Mouse (Mus musculus) hindbrain, embryonic 15.5 days (tissue): Measurements from ENCODE around the gene Tbc1d30. TPM values are rescaled to one million over a fixed set of nuclear protein-coding genes. Genes with fewer than 3 reads are reported as not detected.
A peak's percentile ranks its signal among the peaks of the same experiment; 100 is the strongest.

Experiments
- ATAC-seq: fragments of 200-750 bp; cut with Nextera tagmentation; 2 replicates; pipeline ENCODE4 v1.8.0; 2017; ENCODE audit warnings: low read depth, moderate number of reproducible peaks, moderate TSS enrichment; ENCODE audit not compliant: low FRiP score
- H3K27ac ChIP-seq: fragments of 300-500 bp; sonication (generic); replicated peaks from 2 replicates; pipeline ENCODE4 v1.5.1; 2015; ENCODE audit warnings: mild to moderate bottlenecking, inconsistent platforms
- H3K27me3 ChIP-seq: fragments of 300-500 bp; sonication (generic); 2 replicates; pipeline ENCODE4 v1.6.1; 2015; ENCODE audit warnings: control low read depth, inconsistent platforms
- H3K36me3 ChIP-seq: fragments of 300-500 bp; sonication (generic); 2 replicates; pipeline ENCODE4 v1.6.1; 2015; ENCODE audit warnings: control low read depth, inconsistent platforms
- H3K4me1 ChIP-seq: fragments of 300-500 bp; sonication (generic); replicated peaks from 2 replicates; pipeline ENCODE4 v1.6.1; 2015; ENCODE audit warnings: control low read depth, inconsistent platforms
- H3K4me2 ChIP-seq: fragments of 300-500 bp; sonication (generic); 2 replicates; pipeline ENCODE4 v1.6.1; 2015; ENCODE audit warnings: moderate library complexity, mild to moderate bottlenecking, inconsistent platforms
- H3K4me3 ChIP-seq: fragments of 300-500 bp; sonication (generic); 2 replicates; pipeline ENCODE4 v1.5.1; 2015; ENCODE audit warnings: mild to moderate bottlenecking, inconsistent platforms
- H3K9ac ChIP-seq: fragments of 300-500 bp; sonication (generic); 2 replicates; pipeline ENCODE4 v1.6.1; 2015; ENCODE audit warnings: inconsistent platforms
- H3K9me3 ChIP-seq: fragments of 300-500 bp; sonication (generic); 2 replicates; pipeline ENCODE4 v1.6.1; 2016; ENCODE audit warnings: control low read depth, inconsistent platforms
- WGBS: fragments of 180-500 bp; shearing (Covaris S2); methylation state at CpG from one replicate; pipeline ENCODE4 v1.1.7; 2015; 5-methylcytosine and 5-hydroxymethylcytosine counted together
- polyA plus RNA-seq: library from polyadenylated mRNA; unstranded; fragments of >200 nt; fragmentation: Nextera tagmentation; extraction: Ambion mirVana; gene quantifications from 2 replicates; pipeline ENCODE4 v1.2.1, GENCODE M21; 2015

Gene Tbc1d30
- polyA plus RNA-seq, 1 experiment from 2014 or later = 17.3 TPM

GRCm38 (mm10) chr10:121329586-121329985, 21.5 kb downstream of the Tbc1d30 start:
- ATAC-seq = no peak
- Histone ChIP-seq H3K9ac (no peak overlapping the region), H3K27ac (no peak overlapping the region), H3K9me3 (no peaks in the 10 kb centered on the region), H3K4me2 (no peak overlapping the region), H3K27me3 (no peaks in the 10 kb centered on the region), H3K4me1 (no peaks in the 10 kb centered on the region), H3K36me3 (no peaks in the 10 kb centered on the region), H3K4me3 (no peak overlapping the region)
- 77% methylated on average over 4 of the region's 4 CpGs for WGBS

DNA sequence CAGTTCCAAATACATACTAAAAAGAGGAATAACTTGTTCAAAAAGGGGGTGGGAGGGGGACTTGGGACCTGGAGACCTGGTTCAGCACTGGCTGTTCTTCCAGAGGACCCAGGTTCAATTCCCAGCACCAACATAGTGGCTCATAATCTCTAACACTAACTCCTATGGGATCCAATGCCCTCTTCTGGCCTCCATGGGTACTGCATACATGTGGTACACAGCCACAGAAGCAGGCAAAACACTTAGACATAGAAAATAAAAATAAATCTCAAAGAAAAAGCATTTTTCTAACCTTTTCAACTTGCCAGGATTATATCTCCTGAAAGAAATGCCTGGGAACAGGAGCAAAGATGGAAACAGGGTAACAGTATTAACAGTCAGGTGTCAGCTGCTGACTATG, 24.9 kb downstream of the Tbc1d30 start:
- H3K4me1 ChIP-seq = no peaks in the 10 kb centered on the region
- no peak overlapping the region for H3K4me3 ChIP-seq
- ATAC-seq = no peak
- no peak overlapping the region for H3K9ac ChIP-seq
- H3K4me2 ChIP-seq = no peak overlapping the region
- H3K27me3 ChIP-seq = no peaks in the 10 kb centered on the region
- no peaks in the 10 kb centered on the region for H3K9me3 ChIP-seq
- no peak overlapping the region for H3K27ac ChIP-seq
- H3K36me3 ChIP-seq = no peaks in the 10 kb centered on the region

DNA sequence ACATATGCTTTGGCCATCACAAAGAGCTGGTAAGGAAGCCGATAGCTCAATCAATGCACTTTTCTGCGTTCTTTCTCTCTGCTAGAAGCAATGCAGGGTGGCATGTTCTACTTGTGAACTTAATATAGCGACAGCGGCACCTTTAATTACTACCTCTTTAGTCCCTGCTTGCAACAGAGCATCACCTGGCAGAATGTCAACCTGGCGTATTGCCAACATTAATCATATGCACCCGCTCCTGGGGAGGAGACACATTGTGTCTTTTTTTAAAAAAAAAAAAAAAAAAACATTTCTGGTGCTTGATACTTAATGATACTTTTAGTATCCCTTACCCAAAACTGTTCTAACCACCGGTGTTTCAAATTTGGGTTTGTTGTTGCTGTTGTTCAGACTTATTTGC, 27.6 kb downstream of the Tbc1d30 start:
- Histone ChIP-seq H3K9ac (no peak overlapping the region), H3K4me2 (no peak overlapping the region), H3K9me3 (no peaks in the 10 kb centered on the region), H3K4me1 (no peaks in the 10 kb centered on the region), H3K27me3 (no peaks in the 10 kb centered on the region), H3K4me3 (no peak overlapping the region), H3K27ac (no peak overlapping the region), H3K36me3 (no peaks in the 10 kb centered on the region)
- ATAC-seq = no peak
- WGBS = 60% methylated on average over 7 of the region's 7 CpGs

DNA sequence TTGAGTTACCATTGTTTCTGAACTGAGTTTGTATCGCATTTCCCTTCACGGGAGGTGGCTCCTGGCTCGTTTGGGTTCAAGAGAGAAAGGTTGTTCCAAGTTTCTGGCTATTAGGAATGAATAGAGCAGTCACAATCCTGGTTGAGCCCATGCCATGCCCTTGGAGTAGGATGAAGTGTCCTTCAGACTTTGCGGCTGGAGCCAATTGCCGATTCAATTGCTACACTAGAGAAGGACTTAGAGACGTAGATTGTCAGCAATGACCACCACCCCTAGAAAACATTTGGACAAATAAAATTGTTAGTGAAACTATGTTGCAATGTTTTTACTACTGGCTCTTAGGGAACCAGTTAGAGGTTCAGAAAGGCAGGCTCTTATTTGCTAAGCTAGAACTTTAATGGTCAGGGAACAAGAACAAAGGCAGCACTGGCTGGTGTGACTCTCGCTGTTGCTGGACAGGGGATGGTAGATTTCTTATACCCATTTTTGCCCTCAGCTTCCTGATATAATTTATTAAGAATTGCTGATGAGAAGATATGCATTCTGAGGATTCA, 32.6 kb downstream of the Tbc1d30 start:
- H3K27ac ChIP-seq = no peak overlapping the region
- no peak overlapping the region for H3K4me3 ChIP-seq
- WGBS = 78% methylated on average over 7 of the region's 7 CpGs
- H3K4me1 ChIP-seq = peaks cover 15% of the 10 kb centered on the region
- H3K9me3 ChIP-seq = no peaks in the 10 kb centered on the region
- no peaks in the 10 kb centered on the region for H3K27me3 ChIP-seq
- no peaks in the 10 kb centered on the region for H3K36me3 ChIP-seq
- H3K4me2 ChIP-seq = no peak overlapping the region
- no peak for ATAC-seq
- H3K9ac ChIP-seq = no peak overlapping the region

GRCm38 (mm10) chr10:121316361-121316760, 34.7 kb downstream of the Tbc1d30 start:
- Histone ChIP-seq H3K27ac (no peak overlapping the region), H3K27me3 (0 out of 2 replicates have a peak, but pooled peaks cover 4% of the 10 kb centered on the region), H3K4me3 (no peak overlapping the region), H3K9ac (no peak overlapping the region), H3K4me1 (peaks cover 20% of the 10 kb centered on the region), H3K4me2 (no peak overlapping the region), H3K36me3 (no peaks in the 10 kb centered on the region), H3K9me3 (no peaks in the 10 kb centered on the region)
- 90% methylated on average over 10 of the region's 10 CpGs for WGBS
- no peak for ATAC-seq

DNA sequence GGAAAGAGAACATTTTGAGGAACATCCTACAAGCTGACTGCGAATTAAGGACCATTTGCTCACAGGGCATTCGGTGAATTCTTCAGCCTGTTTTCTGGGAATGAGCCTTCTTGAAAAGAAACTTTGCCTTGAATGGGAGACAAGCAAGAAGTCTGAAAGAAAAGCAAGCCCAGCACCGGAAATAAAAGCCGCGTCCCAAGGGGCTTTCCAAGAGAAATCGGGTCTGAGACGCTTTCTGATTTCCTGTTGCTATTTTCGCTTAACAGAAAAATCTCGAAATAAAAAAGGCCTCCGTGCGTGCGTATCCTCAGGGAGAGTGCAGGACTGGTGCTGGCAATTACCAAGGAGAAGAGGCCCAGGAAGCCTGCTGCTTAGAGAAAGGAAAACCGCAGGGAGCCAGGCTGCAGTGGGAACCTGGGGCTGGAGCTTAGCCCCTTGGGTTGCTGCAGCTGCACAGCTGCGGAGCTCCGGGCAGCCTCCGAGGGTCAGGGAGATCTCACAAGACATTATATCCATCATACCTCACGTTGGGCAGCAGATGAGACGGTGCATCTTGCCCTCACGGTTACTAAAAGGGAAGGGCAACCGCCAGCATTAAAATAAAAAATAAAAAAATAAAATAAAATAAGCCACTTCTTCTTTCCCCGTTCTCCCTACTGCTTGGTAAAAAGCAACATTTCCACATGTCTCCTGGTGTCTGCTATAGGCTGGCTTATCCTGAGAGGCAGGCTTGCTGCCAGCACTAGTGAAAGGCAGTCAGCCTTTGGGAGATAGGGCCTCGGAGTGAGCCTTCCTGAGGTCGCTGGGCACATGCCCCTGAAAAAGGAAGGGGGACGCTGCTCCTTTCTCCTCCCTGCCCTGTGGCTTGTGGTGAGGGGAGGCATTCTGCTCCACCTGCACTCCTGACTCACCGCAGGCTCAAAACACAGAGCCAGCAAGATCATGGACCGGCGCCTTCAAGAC, 35.5 kb downstream of the Tbc1d30 start:
- Histone ChIP-seq H3K9ac (no peak overlapping the region), H3K36me3 (no peaks in the 10 kb centered on the region), H3K4me2 (peak overlapping the region; percentile 40), H3K4me1 (peaks cover 24% of the 10 kb centered on the region), H3K9me3 (no peaks in the 10 kb centered on the region), H3K4me3 (no peak overlapping the region), H3K27me3 (0 out of 2 replicates have a peak, but pooled peaks cover 4% of the 10 kb centered on the region), H3K27ac (peak overlapping the region; percentile 58)
- 28% methylated on average over 27 of the region's 27 CpGs for WGBS
- ATAC-seq = no peak

GRCm38 (mm10) chr10:121314186-121314585, 36.9 kb downstream of the Tbc1d30 start:
- Histone ChIP-seq H3K9me3 (no peaks in the 10 kb centered on the region), H3K36me3 (no peaks in the 10 kb centered on the region), H3K4me1 (peaks cover 34% of the 10 kb centered on the region), H3K4me3 (no peak overlapping the region), H3K9ac (no peak overlapping the region), H3K27ac (no peak overlapping the region), H3K27me3 (0 out of 2 replicates have a peak, but pooled peaks cover 4% of the 10 kb centered on the region), H3K4me2 (no peak overlapping the region)
- 23% methylated on average over 4 of the region's 4 CpGs for WGBS
- ATAC-seq = no peak

- no peak overlapping the region for H3K9ac ChIP-seq
- H3K4me1 ChIP-seq = peaks cover 45% of the 10 kb centered on the region
Observed at GRCm38 (mm10) chr10:121313049-121313448, 38.0 kb downstream of the Tbc1d30 start.

DNA sequence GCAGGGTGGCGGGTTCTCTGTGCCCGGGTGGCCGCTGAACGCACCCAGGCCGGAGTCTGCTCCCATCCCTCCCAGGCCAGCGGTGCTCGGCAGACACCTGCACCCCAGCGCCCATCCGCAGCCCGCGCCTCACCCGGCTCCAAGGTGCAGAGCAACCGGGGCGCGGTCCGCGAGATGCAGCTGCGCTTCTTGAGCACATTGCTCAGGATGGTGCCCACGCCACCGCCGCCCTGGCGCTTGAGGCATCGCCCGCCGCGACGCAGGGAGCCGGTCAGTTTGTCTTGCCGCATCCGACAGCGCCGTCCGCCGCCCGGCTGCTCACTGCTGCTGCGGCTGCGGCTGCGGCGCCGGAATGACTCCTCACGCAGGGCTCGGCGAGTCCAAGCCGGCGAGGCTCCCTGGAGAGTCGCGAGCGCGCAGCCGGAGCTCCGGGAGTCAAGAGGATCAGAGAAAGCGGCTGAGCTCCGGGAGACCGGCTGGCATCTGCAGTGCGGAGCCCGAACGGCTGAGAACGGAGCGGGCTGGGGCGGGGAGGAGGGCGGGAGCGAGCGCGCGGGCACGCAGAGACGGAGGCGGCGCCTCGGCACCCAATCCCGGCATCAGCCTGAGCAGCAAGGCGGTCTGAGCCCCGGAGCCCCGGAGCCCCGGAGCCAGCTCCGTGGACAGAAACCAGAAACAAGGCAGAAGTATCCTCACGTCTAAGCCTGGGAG, 40.4 kb downstream of the Tbc1d30 start:
- Histone ChIP-seq H3K27ac (peak overlapping the region; percentile 92), H3K4me1 (peaks cover 51% of the 10 kb centered on the region), H3K9ac (peak overlapping the region; percentile 90), H3K36me3 (no peaks in the 10 kb centered on the region), H3K4me2 (peak overlapping the region; percentile 85), H3K27me3 (0 out of 2 replicates have a peak, but pooled peaks cover 4% of the 10 kb centered on the region), H3K4me3 (peak overlapping the region; percentile 55), H3K9me3 (no peaks in the 10 kb centered on the region)
- under 1% methylated on average over 77 of the region's 77 CpGs for WGBS
- peak; percentile 95 for ATAC-seq

More at GRCm38 (mm10) chr10:121313049-121313448, 38.0 kb downstream of the Tbc1d30 start:
- no peak for ATAC-seq
- 93% methylated on average over 3 of the region's 3 CpGs for WGBS
- Histone ChIP-seq H3K27me3 (0 out of 2 replicates have a peak, but pooled peaks cover 4% of the 10 kb centered on the region), H3K4me2 (no peak overlapping the region), H3K36me3 (no peaks in the 10 kb centered on the region), H3K27ac (no peak overlapping the region), H3K9me3 (no peaks in the 10 kb centered on the region), H3K4me3 (no peak overlapping the region)

DNA sequence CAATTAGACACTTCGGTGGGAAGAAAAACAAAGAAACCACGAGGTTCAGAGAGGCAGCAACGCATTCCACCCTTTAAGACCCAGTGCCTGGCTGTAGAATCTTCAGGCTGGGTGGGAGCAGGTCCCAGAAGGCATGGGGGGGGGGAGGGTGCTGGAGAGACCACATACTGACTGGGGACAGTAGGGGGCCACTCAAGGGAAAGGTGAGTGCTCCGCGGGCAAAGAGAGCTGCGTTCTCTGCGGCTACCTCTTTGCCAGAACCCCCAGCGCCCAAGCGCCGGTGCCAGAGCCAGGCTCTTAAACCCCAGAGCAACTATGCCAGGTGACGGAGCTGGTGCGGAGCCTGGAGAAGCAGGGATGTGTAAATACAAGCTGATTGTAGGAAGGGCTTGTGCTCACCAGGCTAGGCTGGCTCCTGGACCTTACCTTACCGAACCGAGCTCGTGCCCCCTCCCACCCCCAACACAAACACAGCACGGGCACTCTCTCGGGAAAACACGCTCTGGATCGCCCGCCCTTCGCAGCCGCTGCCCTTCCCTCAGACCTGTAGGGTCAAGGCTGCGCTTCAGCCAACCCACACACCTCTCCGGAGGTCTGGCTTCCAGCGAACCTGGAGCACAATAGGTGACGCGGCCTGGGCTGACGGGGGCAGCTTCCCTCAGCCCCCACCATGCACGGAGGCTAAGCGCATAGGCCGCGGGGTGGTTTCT, 41.1 kb downstream of the Tbc1d30 start:
- H3K36me3 ChIP-seq = no peaks in the 10 kb centered on the region
- under 1% methylated on average over 32 of the region's 32 CpGs for WGBS

DNA sequence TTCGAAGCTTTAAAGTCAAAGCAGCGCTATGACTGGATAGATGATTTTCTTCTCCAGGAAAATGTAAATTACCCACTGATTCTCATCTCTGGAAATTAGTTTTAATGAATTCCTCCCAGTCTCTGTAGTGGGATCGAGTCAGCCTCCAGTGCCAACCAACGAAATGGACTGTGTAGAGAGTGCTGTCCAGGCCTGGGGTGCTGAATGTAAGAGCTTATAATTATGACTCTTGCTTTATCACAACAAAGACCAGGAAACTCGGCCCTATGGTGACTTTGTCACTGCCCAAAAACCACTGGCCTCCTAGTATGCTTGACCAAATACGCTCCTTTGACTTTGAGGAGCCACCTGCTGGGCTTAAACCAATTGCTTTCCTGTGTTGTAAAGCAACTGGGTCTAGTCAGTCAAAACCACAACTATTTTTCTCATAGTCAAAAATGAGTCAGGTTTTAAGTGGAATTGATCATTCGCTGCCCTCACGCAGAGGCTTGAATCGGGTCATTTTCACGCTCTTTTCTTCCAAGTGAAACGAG, 41.9 kb downstream of the Tbc1d30 start:
- H3K27me3 ChIP-seq = 0 out of 2 replicates have a peak, but pooled peaks cover 4% of the 10 kb centered on the region
- ATAC-seq = no peak
- WGBS = 16% methylated on average over 11 of the region's 11 CpGs
- H3K27ac ChIP-seq = peak overlapping the region; percentile 92
- H3K9me3 ChIP-seq = no peaks in the 10 kb centered on the region
- peaks cover 47% of the 10 kb centered on the region for H3K4me1 ChIP-seq
- H3K36me3 ChIP-seq = peaks cover 3% of the 10 kb centered on the region; the same call in 1 of the 2 replicates
- H3K4me3 ChIP-seq = peak overlapping the region; percentile 55
- H3K4me2 ChIP-seq = peak overlapping the region; percentile 85
- peak overlapping the region; percentile 90 for H3K9ac ChIP-seq

More for the DNA sequence above, 41.1 kb downstream of the Tbc1d30 start:
- peak; percentile 54 for ATAC-seq
- Histone ChIP-seq H3K4me3 (peak overlapping the region; percentile 55), H3K4me2 (peak overlapping the region; percentile 85), H3K27me3 (0 out of 2 replicates have a peak, but pooled peaks cover 4% of the 10 kb centered on the region), H3K27ac (peak overlapping the region; percentile 92), H3K4me1 (peaks cover 49% of the 10 kb centered on the region), H3K9me3 (no peaks in the 10 kb centered on the region), H3K9ac (peak overlapping the region; percentile 90)
